Mouse (Mus musculus): Measurements from ENCODE around the gene Slc4a11. TPM values are rescaled to one million over a fixed set of nuclear protein-coding genes. Genes with fewer than 3 reads are reported as not detected.

Slc4a11 gene
- polyA plus RNA-seq (2021; fragmentation: Nextera tagmentation), result 1.5 and 1.6 TPM in 2 replicates
- long read RNA-seq, experiment 1, partial matches to known transcripts, result 1 of 8 reads
- long read RNA-seq, experiment 1, other reads (novel, unspliced or antisense), result 3 of 8 reads
- long read RNA-seq, experiment 2, result 0 reads

DNA sequence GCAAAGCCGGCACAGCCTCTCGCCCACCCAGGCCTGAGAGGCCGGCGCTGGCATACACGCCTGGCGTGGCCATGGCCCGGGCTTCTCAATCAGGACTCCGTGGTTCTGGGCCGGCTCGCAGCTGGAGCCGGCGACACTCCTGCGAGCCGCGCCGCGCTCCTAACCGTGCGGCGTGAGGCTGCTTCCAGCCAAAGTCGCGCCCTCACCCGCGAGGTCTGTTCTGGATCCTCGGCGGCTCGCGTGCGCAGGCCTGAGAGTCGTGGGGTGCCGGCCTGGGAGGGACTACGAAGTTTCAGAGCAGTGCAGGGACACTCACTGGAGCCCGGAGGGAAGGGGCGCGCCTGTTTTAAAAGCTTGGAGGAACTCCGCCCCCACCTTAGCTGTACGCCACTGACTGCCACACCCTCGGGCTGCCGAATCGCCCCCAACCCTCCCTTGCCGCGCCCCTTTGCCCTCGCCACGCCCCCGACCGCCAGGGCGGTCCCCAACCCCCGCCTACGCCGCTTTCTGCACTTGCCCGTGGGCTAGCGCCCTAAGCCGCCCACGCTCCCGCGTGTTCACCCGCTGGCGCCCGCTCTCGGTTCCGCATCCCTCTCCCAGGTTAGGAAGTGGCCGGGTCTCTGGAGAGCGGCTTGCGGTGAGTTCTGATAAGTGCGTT, at the start of gene Slc4a11:
Gene Slc4a11 (minus strand): TSS at position 367 of the 658 bp plus-strand sequence.

DNA sequence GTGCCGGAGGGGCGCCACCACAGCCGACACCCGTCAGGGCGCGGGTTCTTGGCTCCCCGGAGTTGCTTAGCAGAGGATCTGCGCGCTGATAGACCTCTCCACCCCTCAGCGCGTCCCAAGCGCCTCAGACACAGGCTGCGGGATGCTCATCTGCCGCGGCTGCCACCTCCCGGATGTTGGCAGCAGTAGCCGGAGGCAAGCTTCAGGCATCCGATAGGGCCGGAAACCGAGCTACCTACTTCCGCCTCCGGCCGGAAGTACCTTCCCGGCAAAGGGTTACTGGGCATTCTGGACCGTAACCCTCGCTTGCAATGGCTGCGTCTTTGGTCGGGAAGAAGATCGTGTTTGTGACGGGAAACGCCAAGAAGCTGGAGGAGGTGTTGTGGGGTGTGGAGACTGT, 29.8 kb downstream of the Slc4a11 start, which contains the start of gene Itpa:
Gene Itpa (plus strand): TSS at position 52 of the 400 bp plus-strand sequence.

DNA sequence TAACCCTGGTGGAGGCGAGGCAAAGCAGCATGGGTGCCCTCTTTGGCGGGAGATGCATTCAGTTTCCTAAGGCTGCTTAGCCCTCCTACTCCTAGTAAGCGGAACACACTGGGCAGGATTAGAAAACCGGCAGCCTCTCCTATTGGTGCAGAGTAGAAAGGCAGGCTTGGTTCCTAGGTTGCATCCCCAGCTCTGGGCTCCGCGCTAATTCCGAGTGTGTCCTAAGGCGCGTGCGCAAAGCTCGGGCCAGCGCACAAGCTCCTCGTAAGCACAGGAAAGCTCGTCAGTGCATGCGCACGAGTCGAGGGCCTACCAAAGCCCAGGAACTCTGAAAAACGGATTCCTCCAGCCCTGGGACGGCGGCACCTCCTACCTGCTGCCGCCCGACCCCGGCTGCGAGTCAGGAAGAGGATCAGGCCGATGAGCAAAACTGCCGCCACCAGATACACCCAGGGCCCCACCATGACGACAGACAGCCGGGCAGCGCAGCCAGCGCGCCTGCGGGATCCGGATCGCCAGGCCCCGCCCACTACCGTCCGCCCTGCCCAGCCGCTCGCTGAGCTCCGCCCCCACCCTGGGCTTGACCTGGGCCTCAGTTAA, 33.1 kb downstream of the Slc4a11 start, which contains the start of gene Ddrgk1:
Gene Ddrgk1 (minus strand): TSS at position 558 of the 600 bp plus-strand sequence.

DNA sequence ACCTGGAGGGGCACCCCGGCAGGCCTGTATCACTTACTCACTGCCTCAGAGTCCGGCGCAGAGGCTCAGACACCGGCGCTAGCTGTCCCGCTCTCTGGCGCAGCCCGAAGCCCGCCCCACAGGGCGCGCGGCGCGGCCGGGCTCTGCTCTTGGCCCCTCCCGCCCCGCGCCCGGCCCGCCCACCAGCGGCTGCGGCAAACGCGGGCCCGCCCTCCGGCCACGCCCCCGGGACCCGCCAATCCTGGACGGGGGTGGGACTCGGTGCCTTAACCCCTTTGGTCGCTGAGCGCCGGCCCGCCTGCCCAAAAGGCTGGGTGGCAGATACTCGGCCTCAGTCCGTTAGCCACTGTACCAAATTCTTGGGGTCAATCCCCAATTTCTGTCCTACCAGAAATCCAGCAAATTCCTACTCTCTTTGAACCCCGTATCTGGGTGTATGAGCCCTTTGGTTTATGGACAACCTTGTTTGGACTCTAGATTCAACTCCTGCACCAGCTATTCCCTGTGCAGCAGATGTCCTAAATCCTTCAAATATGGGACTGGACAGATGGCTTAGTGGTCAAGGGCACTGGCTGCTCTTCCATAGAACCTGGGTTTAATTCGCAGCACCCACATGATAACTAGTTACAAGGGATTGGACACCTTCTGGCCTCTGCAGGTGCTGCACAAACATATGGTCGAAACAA, 54.5 kb downstream of the Slc4a11 start, which contains the start of gene Lzts3:
Gene Lzts3 (minus strand): TSS at position 120 of the 686 bp plus-strand sequence.

Other genes with a start within 250 kb of the Slc4a11 start
- gene Ptpra, start 247.2 kb downstream of the Slc4a11 start, polyA plus RNA-seq (2021; fragmentation: Nextera tagmentation), result 32.4 and 125 TPM in 2 replicates
- gene Mrps26, start 133.8 kb downstream of the Slc4a11 start, polyA plus RNA-seq (2021; fragmentation: Nextera tagmentation), result 141 and 170 TPM in 2 replicates
- 0.53 TPM in 1 of 2 replicates, not detected in the other for gene Oxt, start 121.3 kb downstream of the Slc4a11 start, polyA plus RNA-seq (2021; fragmentation: Nextera tagmentation)
- gene Avp, start 115.0 kb downstream of the Slc4a11 start, polyA plus RNA-seq (2021; fragmentation: Nextera tagmentation), result 1.3 and 6.6 TPM in 2 replicates
- 3.2 and 3.6 TPM in 2 replicates for gene Fastkd5, start 67.5 kb downstream of the Slc4a11 start, polyA plus RNA-seq (2021; fragmentation: Nextera tagmentation)
- gene Ubox5, start 67.5 kb downstream of the Slc4a11 start, polyA plus RNA-seq (2021; fragmentation: Nextera tagmentation), result 8.8 TPM in 2 replicates
- 6.4 and 10.5 TPM in 2 replicates for gene Lzts3, start 54.7 kb downstream of the Slc4a11 start, polyA plus RNA-seq (2021; fragmentation: Nextera tagmentation)
- gene Ddrgk1, start 32.9 kb downstream of the Slc4a11 start, polyA plus RNA-seq (2021; fragmentation: Nextera tagmentation), result 182 and 214 TPM in 2 replicates
- 65.4 and 72.9 TPM in 2 replicates for gene Itpa, start 29.9 kb downstream of the Slc4a11 start, polyA plus RNA-seq (2021; fragmentation: Nextera tagmentation)
- gene 4930402H24Rik, start 208.9 kb upstream of the Slc4a11 start, polyA plus RNA-seq (2021; fragmentation: Nextera tagmentation), result 19.6 and 19.8 TPM in 2 replicates
- gene Atrn, start 209.0 kb upstream of the Slc4a11 start, polyA plus RNA-seq (2021; fragmentation: Nextera tagmentation), result 15.1 and 41.4 TPM in 2 replicates